Comparison of ENCODE assay signal across 11 mouse cellular contexts in genomic region chr3:85842177-85842880, GRCm38 (mm10). TPM values are rescaled to one million over a fixed set of nuclear protein-coding genes. Genes with fewer than 3 reads are reported as not detected.
DNase-seq lines count a peak whose midpoint lies in the region; ATAC-seq lines count a peak whose summit lies in the region.
"Had no signal": no experiment of that assay in that cellular context is flagged by ENCODE, and none has a peak within 500 bp of the region (broad histone marks: within the 10 kb centered on the region; RNA-seq: fewer than 3 reads in every experiment).

No protein-coding gene starts in this region.

- no peak overlapping the region for H3K4me3 ChIP-seq in heart, embryonic 12.5 days
- H3K4me3 ChIP-seq in embryonic facial prominence, embryonic 13.5 days = no peak overlapping the region
- no peak overlapping the region for H3K4me3 ChIP-seq in limb, embryonic 10.5 days
- H3K4me3 ChIP-seq: midbrain, embryonic 15.5 days had no signal

- WGBS in heart, embryonic 12.5 days = 30% methylated on average over 9 of the region's 9 CpGs
- WGBS in embryonic facial prominence, embryonic 13.5 days = 35% methylated on average over 9 of the region's 9 CpGs
- 54% methylated on average over 9 of the region's 9 CpGs for WGBS in limb, embryonic 10.5 days

- peaks cover 22% of the 10 kb centered on the region for H3K4me1 ChIP-seq in heart, embryonic 12.5 days (replicated peaks)
- H3K4me1 ChIP-seq in embryonic facial prominence, embryonic 13.5 days = peaks cover 22% of the 10 kb centered on the region
- peaks cover 18% of the 10 kb centered on the region for H3K4me1 ChIP-seq in limb, embryonic 10.5 days

- no peaks in the 10 kb centered on the region for H3K36me3 ChIP-seq in heart, embryonic 12.5 days
- H3K36me3 ChIP-seq in embryonic facial prominence, embryonic 13.5 days = no peaks in the 10 kb centered on the region
- no peaks in the 10 kb centered on the region for H3K36me3 ChIP-seq in limb, embryonic 10.5 days
- H3K36me3 ChIP-seq: midbrain, embryonic 15.5 days had no signal

- intact Hi-C loops in heart, postnatal 36 days (cut with DNase I) = loop anchor here (5.0 kb wide), 1 partner anchor 45 kb away; the partner anchor contains the start of genes Glt28d2 and Gm37240

- ATAC-seq in heart, embryonic 12.5 days (ENCODE audit: insufficient number of reproducible peaks, low FRiP score) = no peak
- ATAC-seq in embryonic facial prominence, embryonic 13.5 days (ENCODE audit: insufficient number of reproducible peaks, insufficient read depth, low FRiP score, low TSS enrichment, low read depth) = no peak
- no peak for ATAC-seq in granulocyte monocyte progenitor cell, adult 5-6 weeks (replicated peaks; ENCODE audit: poor library complexity, severe bottlenecking)
- ATAC-seq: midbrain, embryonic 15.5 days had no signal

- peak overlapping the region; percentile 3 for H3K4me2 ChIP-seq in heart, embryonic 12.5 days
- peak overlapping the region; percentile 26 for H3K4me2 ChIP-seq in embryonic facial prominence, embryonic 13.5 days
- H3K4me2 ChIP-seq: midbrain, embryonic 15.5 days had no signal

- H3K9me3 ChIP-seq in heart, embryonic 12.5 days (replicated peaks) = no peaks in the 10 kb centered on the region
- H3K9me3 ChIP-seq in embryonic facial prominence, embryonic 13.5 days = no peaks in the 10 kb centered on the region
- no peaks in the 10 kb centered on the region for H3K9me3 ChIP-seq in limb, embryonic 10.5 days (replicated peaks)
- H3K9me3 ChIP-seq: midbrain, embryonic 15.5 days had no signal

- no peaks in the 10 kb centered on the region for H3K27me3 ChIP-seq in heart, embryonic 12.5 days (replicated peaks)
- H3K27me3 ChIP-seq in embryonic facial prominence, embryonic 13.5 days = no peaks in the 10 kb centered on the region
- no peaks in the 10 kb centered on the region for H3K27me3 ChIP-seq in limb, embryonic 10.5 days (ENCODE audit: low read depth, poor library complexity, severe bottlenecking)
- H3K27me3 ChIP-seq: midbrain, embryonic 15.5 days had no signal

- H3K27ac ChIP-seq in heart, embryonic 12.5 days (ENCODE audit: poor library complexity, severe bottlenecking) = peak overlapping the region; percentile 72
- H3K27ac ChIP-seq in embryonic facial prominence, embryonic 13.5 days = peak overlapping the region; percentile 84
- peak overlapping the region; percentile 80 for H3K27ac ChIP-seq in limb, embryonic 10.5 days
- H3K27ac ChIP-seq: liver, embryonic 14.5 days; midbrain, embryonic 15.5 days had no signal

- H3K9ac ChIP-seq in heart, embryonic 12.5 days = no peak overlapping the region
- H3K9ac ChIP-seq in embryonic facial prominence, embryonic 13.5 days = 0 out of 2 replicates have a peak overlapping the region, but pooled peaks have one; percentile 2
- H3K9ac ChIP-seq: liver, embryonic 14.5 days; midbrain, embryonic 15.5 days had no signal

- DNase-seq in heart, postnatal 36 days = no peak
- DNase-seq in NIH3T3 (ENCODE audit: low read depth) = peak; percentile 35
- peak; percentile 37 for DNase-seq in limb, embryonic 10.5 days (ENCODE audit: low spot score)
- no peak for DNase-seq in gastrocnemius, adult 18-20 months (ENCODE audit: low spot score)
- DNase-seq: gastrocnemius, postnatal 25 days had no signal

RNA-seq across cellular contexts. Expression of gene Fam160a1, which starts 25.2 kb away (rescaled TPM):
- polyA plus RNA-seq in heart, embryonic 12.5 days (2016; fragmentation: Nextera tagmentation; extraction: Ambion mirVana) = 3.3 and 3.6 TPM in 2 replicates
- 10 to 100 TPM; 46.4 to 67.6 TPM for total RNA-seq in heart, postnatal 36 days (2021)
- 4.0 and 4.8 TPM in 2 replicates for polyA plus RNA-seq in embryonic facial prominence, embryonic 13.5 days (2015; fragmentation: Nextera tagmentation; extraction: Ambion mirVana)
- polyA plus RNA-seq in limb, embryonic 10.5 days (2016; fragmentation: Nextera tagmentation; extraction: Ambion mirVana) = 0.51 and 1.5 TPM in 2 replicates
- total RNA-seq in granulocyte monocyte progenitor cell, adult 5-6 weeks (2014; fragmentation: Nextera tagmentation) = not detected in 2 replicates
- not detected in 2 replicates for total RNA-seq in granulocyte monocyte progenitor cell, adult 5-6 weeks (2017)
- total RNA-seq in gastrocnemius, adult 18-20 months (2021) = 10 to 100 TPM; 50.7 to 54.3 TPM
- total RNA-seq: common myeloid progenitor, adult 5-6 weeks had no signal

RNA-seq across cellular contexts. Expression of gene Glt28d2, which starts 45.0 kb away (rescaled TPM):
- 0.85 and 1.2 TPM in 2 replicates for polyA plus RNA-seq in heart, embryonic 12.5 days (2016; fragmentation: Nextera tagmentation; extraction: Ambion mirVana)
- 1 to 10 TPM; 4.1 to 4.7 TPM for total RNA-seq in heart, postnatal 36 days (2021)
- 1.7 and 2.1 TPM in 2 replicates for polyA plus RNA-seq in embryonic facial prominence, embryonic 13.5 days (2015; fragmentation: Nextera tagmentation; extraction: Ambion mirVana)
- 0.18 and 0.85 TPM in 2 replicates for polyA plus RNA-seq in limb, embryonic 10.5 days (2016; fragmentation: Nextera tagmentation; extraction: Ambion mirVana)
- not detected in 2 replicates for total RNA-seq in granulocyte monocyte progenitor cell, adult 5-6 weeks (2014; fragmentation: Nextera tagmentation)
- total RNA-seq in granulocyte monocyte progenitor cell, adult 5-6 weeks (2017) = not detected in 2 replicates
- 1 to 10 TPM; 6.0 to 9.3 TPM for total RNA-seq in gastrocnemius, adult 18-20 months (2021)
- total RNA-seq: common myeloid progenitor, adult 5-6 weeks had no signal

RNA-seq across cellular contexts. Expression of gene Gm37240, which starts 45.0 kb away (rescaled TPM):
- 4.6 and 6.1 TPM in 2 replicates for polyA plus RNA-seq in heart, embryonic 12.5 days (2016; fragmentation: Nextera tagmentation; extraction: Ambion mirVana)
- 10 to 100 TPM; 35.9 to 45.6 TPM for total RNA-seq in heart, postnatal 36 days (2021)
- polyA plus RNA-seq in embryonic facial prominence, embryonic 13.5 days (2015; fragmentation: Nextera tagmentation; extraction: Ambion mirVana) = 6.3 and 6.9 TPM in 2 replicates
- 0.97 and 3.1 TPM in 2 replicates for polyA plus RNA-seq in limb, embryonic 10.5 days (2016; fragmentation: Nextera tagmentation; extraction: Ambion mirVana)
- not detected in 2 replicates for total RNA-seq in granulocyte monocyte progenitor cell, adult 5-6 weeks (2014; fragmentation: Nextera tagmentation)
- not detected in 2 replicates for total RNA-seq in granulocyte monocyte progenitor cell, adult 5-6 weeks (2017)
- 10 to 100 TPM; 30.2 to 34.0 TPM for total RNA-seq in gastrocnemius, adult 18-20 months (2021)
- total RNA-seq: common myeloid progenitor, adult 5-6 weeks had no signal

Comparison
In these comparisons a context has a peak if more than half of its experiments do, and no peak if none do; other contexts are left out.
1. DNase-seq: peak in NIH3T3 (single experiment) and limb, embryonic 10.5 days (single experiment); none in heart, postnatal 36 days (0 of 2) and gastrocnemius, adult 18-20 months (single experiment).
2. RNA of gene Fam160a1, which starts 25.2 kb away (total RNA-seq): 46.4 to 67.6 TPM in heart, postnatal 36 days and 50.7 to 54.3 TPM in gastrocnemius, adult 18-20 months; not detected in granulocyte monocyte progenitor cell, adult 5-6 weeks; every median in the first group is over 10 times any median in the second.
3. RNA of gene Glt28d2, which starts 45.0 kb away (total RNA-seq): 6.0 to 9.3 TPM in gastrocnemius, adult 18-20 months and 4.1 to 4.7 TPM in heart, postnatal 36 days; not detected in granulocyte monocyte progenitor cell, adult 5-6 weeks; every median in the first group is over 4 times any median in the second.
4. RNA of gene Gm37240, which starts 45.0 kb away (total RNA-seq): 35.9 to 45.6 TPM in heart, postnatal 36 days and 30.2 to 34.0 TPM in gastrocnemius, adult 18-20 months; not detected in granulocyte monocyte progenitor cell, adult 5-6 weeks; every median in the first group is over 10 times any median in the second.
5. Peak in every context shown above with its lines, with median percentiles within 50 percentile points of each other: H3K27ac ChIP-seq.